In the genomic region with DNA sequence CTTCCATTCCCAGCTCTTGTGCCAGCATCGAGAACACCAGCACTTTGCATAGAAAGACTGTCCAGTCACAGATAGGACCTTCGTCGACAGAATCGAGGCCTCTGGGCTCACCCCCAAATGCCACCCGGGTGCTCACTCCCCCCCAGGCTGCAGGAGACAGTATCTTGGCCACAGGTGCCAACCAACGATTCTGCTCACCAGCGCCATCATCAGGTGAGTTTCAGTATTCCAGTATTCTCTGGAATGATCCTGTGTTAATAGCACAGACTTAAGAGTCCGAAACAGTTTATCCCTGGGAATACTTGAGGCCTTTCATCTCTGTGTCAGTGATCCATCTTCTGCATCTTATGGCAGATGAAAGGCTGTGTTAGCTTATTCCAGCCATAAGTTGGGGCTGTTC, we compare ENCODE assay signal across 10 mouse cellular contexts. TPM values are rescaled to one million over a fixed set of nuclear protein-coding genes. Genes with fewer than 3 reads are reported as not detected.
DNase-seq lines count a peak whose midpoint lies in the region; ATAC-seq and TF ChIP-seq lines count a peak whose summit lies in the region.
"Had no signal": no experiment of that assay in that cellular context is flagged by ENCODE, and none has a peak within 500 bp of the region (broad histone marks: within the 10 kb centered on the region; RNA-seq: fewer than 3 reads in every experiment).

No protein-coding gene starts in this region.

- no peaks in the 10 kb centered on the region for H3K9me3 ChIP-seq in intestine, postnatal 0 days (ENCODE audit: control insufficient read depth)
- no peaks in the 10 kb centered on the region for H3K9me3 ChIP-seq in intestine, embryonic 15.5 days
- no peaks in the 10 kb centered on the region for H3K9me3 ChIP-seq in E14TG2a.4 (ENCODE audit: low read length)
- H3K9me3 ChIP-seq in stomach, postnatal 0 days (ENCODE audit: control insufficient read depth, low read length): no peaks in the 10 kb centered on the region
- no peaks in the 10 kb centered on the region for H3K9me3 ChIP-seq in forebrain, embryonic 15.5 days
- H3K9me3 ChIP-seq: embryonic facial prominence, embryonic 13.5 days; limb, embryonic 12.5 days had no signal

- peak; percentile 56 for DNase-seq in 3T3-L1 (ENCODE audit: low read depth, low spot score)
- peak; percentile 51 for DNase-seq in stomach, postnatal 0 days (ENCODE audit: low spot score)
- DNase-seq in heart, adult 9 months (ENCODE audit: low spot score in 2 of 2): no peak

- no peak overlapping the region; the same call in 1 of the 2 replicates for H3K27ac ChIP-seq in intestine, postnatal 0 days (ENCODE audit: low read depth, low read length)
- no peak overlapping the region for H3K27ac ChIP-seq in intestine, embryonic 15.5 days
- no peak overlapping the region for H3K27ac ChIP-seq in embryonic fibroblast, embryonic 13.5 days (ENCODE audit: insufficient read depth, low read length)
- H3K27ac ChIP-seq in stomach, postnatal 0 days (replicated peaks): no peak overlapping the region
- H3K27ac ChIP-seq in forebrain, embryonic 15.5 days (replicated peaks): no peak overlapping the region
- H3K27ac ChIP-seq: embryonic facial prominence, embryonic 13.5 days; limb, embryonic 12.5 days had no signal

- TF ChIP-seq CTCF in intestine, postnatal 0 days (IDR thresholded peaks at IDR 0.05; ENCODE audit: low read depth): peak; percentile 63
- TF ChIP-seq CTCF in E14TG2a.4 (conservative IDR thresholded peaks at IDR 0.05; ENCODE audit: low read length): peak; percentile 71
- TF ChIP-seq CTCF in embryonic fibroblast, embryonic 13.5 days (IDR thresholded peaks at IDR 0.05; ENCODE audit: borderline replicate concordance, insufficient read depth, low read length): peak; percentile 21; the same call in 1 of the 2 replicates
- peak; percentile 62 for TF ChIP-seq CTCF in stomach, postnatal 0 days (IDR thresholded peaks at IDR 0.05; ENCODE audit: low read depth)

- H3K9ac ChIP-seq in intestine, postnatal 0 days (ENCODE audit: low read depth, low read length): no peak overlapping the region
- no peak overlapping the region for H3K9ac ChIP-seq in intestine, embryonic 15.5 days
- H3K9ac ChIP-seq in stomach, postnatal 0 days (ENCODE audit: low read length): no peak overlapping the region
- H3K9ac ChIP-seq in forebrain, embryonic 15.5 days (replicated peaks): no peak overlapping the region
- H3K9ac ChIP-seq: embryonic facial prominence, embryonic 13.5 days; limb, embryonic 12.5 days had no signal

- 79% methylated on average over 8 of the region's 8 CpGs for WGBS in intestine, postnatal 0 days
- WGBS in intestine, embryonic 15.5 days: 86% methylated on average over 8 of the region's 8 CpGs
- 81% methylated on average over 8 of the region's 8 CpGs for WGBS in stomach, postnatal 0 days
- 79% methylated on average over 8 of the region's 8 CpGs for WGBS in forebrain, embryonic 15.5 days

- peaks cover 83% of the 10 kb centered on the region for H3K36me3 ChIP-seq in intestine, postnatal 0 days (ENCODE audit: control insufficient read depth, insufficient read depth)
- peaks cover 58% of the 10 kb centered on the region for H3K36me3 ChIP-seq in intestine, embryonic 15.5 days
- peaks cover 90% of the 10 kb centered on the region for H3K36me3 ChIP-seq in E14TG2a.4 (ENCODE audit: insufficient read depth, low read length)
- H3K36me3 ChIP-seq in stomach, postnatal 0 days (ENCODE audit: control insufficient read depth, insufficient read depth, low read length): peaks cover 51% of the 10 kb centered on the region
- H3K36me3 ChIP-seq in forebrain, embryonic 15.5 days: peaks cover 88% of the 10 kb centered on the region

- H3K4me2 ChIP-seq in intestine, postnatal 0 days (replicated peaks; ENCODE audit: low read depth): no peak overlapping the region
- no peak overlapping the region for H3K4me2 ChIP-seq in intestine, embryonic 15.5 days (replicated peaks)
- H3K4me2 ChIP-seq in stomach, postnatal 0 days (replicated peaks; ENCODE audit: low read depth): no peak overlapping the region
- no peak overlapping the region for H3K4me2 ChIP-seq in forebrain, embryonic 15.5 days (replicated peaks)
- H3K4me2 ChIP-seq: embryonic facial prominence, embryonic 13.5 days; limb, embryonic 12.5 days had no signal

- no peaks in the 10 kb centered on the region for H3K4me1 ChIP-seq in intestine, postnatal 0 days (replicated peaks; ENCODE audit: control insufficient read depth, insufficient read depth, low read length)
- no peaks in the 10 kb centered on the region for H3K4me1 ChIP-seq in intestine, embryonic 15.5 days (replicated peaks)
- H3K4me1 ChIP-seq in E14TG2a.4 (replicated peaks; ENCODE audit: low read depth, low read length): peaks cover 27% of the 10 kb centered on the region
- H3K4me1 ChIP-seq in embryonic fibroblast, embryonic 13.5 days (ENCODE audit: control insufficient read depth, insufficient read depth, low read length): no peaks in the 10 kb centered on the region
- H3K4me1 ChIP-seq in stomach, postnatal 0 days (replicated peaks; ENCODE audit: control insufficient read depth, insufficient read depth): no peaks in the 10 kb centered on the region
- no peaks in the 10 kb centered on the region for H3K4me1 ChIP-seq in forebrain, embryonic 15.5 days
- H3K4me1 ChIP-seq: embryonic facial prominence, embryonic 13.5 days; limb, embryonic 12.5 days had no signal

- no peaks in the 10 kb centered on the region for H3K27me3 ChIP-seq in intestine, postnatal 0 days (replicated peaks; ENCODE audit: control insufficient read depth, insufficient read depth, low read length)
- no peaks in the 10 kb centered on the region for H3K27me3 ChIP-seq in intestine, embryonic 15.5 days (replicated peaks)
- no peaks in the 10 kb centered on the region for H3K27me3 ChIP-seq in E14TG2a.4 (ENCODE audit: insufficient read depth, low read length)
- no peaks in the 10 kb centered on the region for H3K27me3 ChIP-seq in stomach, postnatal 0 days (ENCODE audit: control insufficient read depth, insufficient read depth, low read length)
- H3K27me3 ChIP-seq in forebrain, embryonic 15.5 days: no peaks in the 10 kb centered on the region
- H3K27me3 ChIP-seq: embryonic facial prominence, embryonic 13.5 days; limb, embryonic 12.5 days had no signal

- no peak for TF ChIP-seq POLR2A in embryonic fibroblast, embryonic 13.5 days (IDR thresholded peaks at IDR 0.05; ENCODE audit: low read depth, low read length)

- no peak overlapping the region for H3K4me3 ChIP-seq in intestine, postnatal 0 days (ENCODE audit: low read depth, low read length)
- no peak overlapping the region for H3K4me3 ChIP-seq in intestine, embryonic 15.5 days (replicated peaks)
- H3K4me3 ChIP-seq in E14TG2a.4 (replicated peaks; ENCODE audit: low read length): no peak overlapping the region
- no peak overlapping the region for H3K4me3 ChIP-seq in embryonic fibroblast, embryonic 13.5 days (ENCODE audit: insufficient read depth, low read length)
- no peak overlapping the region for H3K4me3 ChIP-seq in stomach, postnatal 0 days (ENCODE audit: low read depth, low read length)
- no peak overlapping the region for H3K4me3 ChIP-seq in forebrain, embryonic 15.5 days
- H3K4me3 ChIP-seq: embryonic facial prominence, embryonic 13.5 days; limb, embryonic 12.5 days had no signal

- no peak for ATAC-seq in intestine, postnatal 0 days
- ATAC-seq in intestine, embryonic 15.5 days: no peak
- ATAC-seq in stomach, postnatal 0 days (ENCODE audit: low FRiP score, low TSS enrichment): no peak
- ATAC-seq in forebrain, embryonic 15.5 days (replicated peaks): no peak

- no peak for TF ChIP-seq EP300 in stomach, postnatal 0 days (optimal IDR thresholded peaks at IDR 0.05)

RNA-seq across cellular contexts. Expression of a gene that starts 8.5 kb away (rescaled TPM):
- polyA plus RNA-seq in intestine, postnatal 0 days (2015; fragmentation: Nextera tagmentation; extraction: Ambion mirVana): 4.4 and 5.2 TPM in 2 replicates
- polyA plus RNA-seq in intestine, embryonic 15.5 days (2015; fragmentation: Nextera tagmentation; extraction: Ambion mirVana): 18.0 and 18.3 TPM in 2 replicates
- 5.7 and 8.3 TPM in 2 replicates for polyA plus RNA-seq in embryonic fibroblast, embryonic 13.5 days (2011; ENCODE audit: insufficient read length, low read depth, missing spikeins)
- 7.3 and 7.9 TPM in 2 replicates for polyA plus RNA-seq in stomach, postnatal 0 days (2015; fragmentation: Nextera tagmentation; extraction: Ambion mirVana)
- 32.8 and 33.4 TPM in 2 replicates for polyA plus RNA-seq in forebrain, embryonic 15.5 days (2015; fragmentation: Nextera tagmentation; extraction: Ambion mirVana)

RNA-seq across cellular contexts. Expression of a gene that starts 14.1 kb away (rescaled TPM):
- polyA plus RNA-seq in intestine, postnatal 0 days (2015; fragmentation: Nextera tagmentation; extraction: Ambion mirVana): 23.0 and 23.3 TPM in 2 replicates
- polyA plus RNA-seq in intestine, embryonic 15.5 days (2015; fragmentation: Nextera tagmentation; extraction: Ambion mirVana): 44.0 and 44.2 TPM in 2 replicates
- polyA plus RNA-seq in embryonic fibroblast, embryonic 13.5 days (2011; ENCODE audit: insufficient read length, low read depth, missing spikeins): 70.0 and 71.3 TPM in 2 replicates
- polyA plus RNA-seq in stomach, postnatal 0 days (2015; fragmentation: Nextera tagmentation; extraction: Ambion mirVana): 30.9 and 31.5 TPM in 2 replicates
- 90.2 and 98.3 TPM in 2 replicates for polyA plus RNA-seq in forebrain, embryonic 15.5 days (2015; fragmentation: Nextera tagmentation; extraction: Ambion mirVana)

RNA-seq across cellular contexts. Expression of a gene that starts 41.1 kb away (rescaled TPM):
- polyA plus RNA-seq in intestine, postnatal 0 days (2015; fragmentation: Nextera tagmentation; extraction: Ambion mirVana): 7.2 and 8.4 TPM in 2 replicates
- 12.8 and 13.5 TPM in 2 replicates for polyA plus RNA-seq in intestine, embryonic 15.5 days (2015; fragmentation: Nextera tagmentation; extraction: Ambion mirVana)
- 39.4 and 47.4 TPM in 2 replicates for polyA plus RNA-seq in embryonic fibroblast, embryonic 13.5 days (2011; ENCODE audit: insufficient read length, low read depth, missing spikeins)
- 5.3 and 6.9 TPM in 2 replicates for polyA plus RNA-seq in stomach, postnatal 0 days (2015; fragmentation: Nextera tagmentation; extraction: Ambion mirVana)
- polyA plus RNA-seq in forebrain, embryonic 15.5 days (2015; fragmentation: Nextera tagmentation; extraction: Ambion mirVana): 22.5 and 26.0 TPM in 2 replicates

RNA-seq across cellular contexts. Expression of a gene that starts 56.6 kb away (rescaled TPM):
- polyA plus RNA-seq in intestine, postnatal 0 days (2015; fragmentation: Nextera tagmentation; extraction: Ambion mirVana): 12.2 and 13.0 TPM in 2 replicates
- polyA plus RNA-seq in intestine, embryonic 15.5 days (2015; fragmentation: Nextera tagmentation; extraction: Ambion mirVana): 30.8 and 31.6 TPM in 2 replicates
- polyA plus RNA-seq in embryonic fibroblast, embryonic 13.5 days (2011; ENCODE audit: insufficient read length, low read depth, missing spikeins): 17.0 and 18.5 TPM in 2 replicates
- 12.8 and 15.0 TPM in 2 replicates for polyA plus RNA-seq in stomach, postnatal 0 days (2015; fragmentation: Nextera tagmentation; extraction: Ambion mirVana)
- polyA plus RNA-seq in forebrain, embryonic 15.5 days (2015; fragmentation: Nextera tagmentation; extraction: Ambion mirVana): 33.3 TPM in 2 replicates

Comparison
In these comparisons a context has a peak if more than half of its experiments do, and no peak if none do; other contexts are left out.
1. CTCF ChIP-seq: peak in every context shown above with its lines; median percentile 71 in E14TG2a.4; 63 in intestine, postnatal 0 days; 62 in stomach, postnatal 0 days; 21 in embryonic fibroblast, embryonic 13.5 days.
2. DNase-seq: peak in 3T3-L1 (single experiment) and stomach, postnatal 0 days (single experiment); none in heart, adult 9 months (0 of 2).